Mouse (Mus musculus) intestine, postnatal 0 days (tissue): ENCODE results near the gene Rap1gap. TPM values are rescaled to one million over a fixed set of nuclear protein-coding genes. Genes with fewer than 3 reads are reported as not detected.

Experiments used
- ATAC-seq: fragments of 200-750 bp; cut with Nextera tagmentation; 2 replicates; pipeline ENCODE4 v1.8.0; 2017; ENCODE audit warnings: mild to moderate bottlenecking, moderate TSS enrichment, moderate library complexity
- H3K27ac ChIP-seq: fragments of 300-500 bp; sonication (generic); 2 replicates; pipeline ENCODE4 v1.5.1; 2014; ENCODE audit warnings: mild to moderate bottlenecking, low read depth, low read length, moderate library complexity
- H3K27me3 ChIP-seq: fragments of 300-500 bp; sonication (generic); replicated peaks from 2 replicates; pipeline ENCODE4 v1.6.1; 2014; ENCODE audit warnings: low read length, mixed read lengths; ENCODE audit not compliant: control insufficient read depth, insufficient read depth
- H3K36me3 ChIP-seq: fragments of 300-500 bp; sonication (generic); 2 replicates; pipeline ENCODE4 v1.6.1; 2014; ENCODE audit warnings: mild to moderate bottlenecking, moderate library complexity; ENCODE audit not compliant: control insufficient read depth, insufficient read depth
- H3K4me1 ChIP-seq: fragments of 300-500 bp; sonication (generic); replicated peaks from 2 replicates; pipeline ENCODE4 v1.6.1; 2014; ENCODE audit warnings: antibody characterized with exemption, low read length, mixed read lengths; ENCODE audit not compliant: control insufficient read depth, insufficient read depth
- H3K4me2 ChIP-seq: fragments of 300-500 bp; sonication (generic); replicated peaks from 2 replicates; pipeline ENCODE4 v1.6.1; 2014; ENCODE audit warnings: low read depth, mild to moderate bottlenecking, moderate library complexity
- H3K4me3 ChIP-seq: fragments of 300-500 bp; sonication (generic); 2 replicates; pipeline ENCODE4 v1.5.1; 2014; ENCODE audit warnings: low read depth, low read length
- H3K9ac ChIP-seq: fragments of 300-500 bp; sonication (generic); 2 replicates; pipeline ENCODE4 v1.6.1; 2014; ENCODE audit warnings: mild to moderate bottlenecking, low read depth, low read length
- H3K9me3 ChIP-seq: fragments of 300-500 bp; sonication (generic); 2 replicates; pipeline ENCODE4 v1.6.1; 2016; ENCODE audit warnings: mixed run types; ENCODE audit not compliant: control insufficient read depth
- CTCF ChIP-seq: sonication (generic); IDR thresholded peaks from 2 replicates; pipeline ENCODE4 v1.5.1; 2016; ENCODE audit warnings: low read depth, mild to moderate bottlenecking, control low read depth, antibody characterized with exemption, moderate library complexity
- WGBS: fragments of 180-500 bp; shearing (Covaris S2); extraction: QIAGEN DNeasy Blood & Tissue Kit; methylation state at CpG from one replicate; pipeline ENCODE4 v1.1.7; 2014; 5-methylcytosine and 5-hydroxymethylcytosine counted together
- polyA plus RNA-seq: library from polyadenylated mRNA; unstranded; fragments of >200 nt; fragmentation: Nextera tagmentation; extraction: Ambion mirVana; gene quantifications from 2 replicates; pipeline ENCODE4 v1.2.1, GENCODE M21; 2015

Rap1gap gene
- polyA plus RNA-seq, 1 experiment from 2014 or later: 9.1 TPM

- WGBS: 85% methylated on average over 18 of the region's 18 CpGs
- TF ChIP-seq CTCF: no peak
Measured at GRCm38 (mm10) chr4:137726739-137727505, 62.4 kb downstream of the Rap1gap start.

GRCm38 (mm10) chr4:137727506-137728187 lies 63.1 kb downstream of the Rap1gap start:
- Histone ChIP-seq H3K9me3 (no peaks in the 10 kb centered on the region), H3K36me3 (no peaks in the 10 kb centered on the region), H3K27ac (no peak overlapping the region), H3K4me2 (no peak overlapping the region), H3K9ac (no peak overlapping the region), H3K4me1 (no peaks in the 10 kb centered on the region), H3K27me3 (peaks cover 26% of the 10 kb centered on the region), H3K4me3 (no peak overlapping the region)
- ATAC-seq: no peak
- TF ChIP-seq CTCF: no peak
- WGBS: 13% methylated on average over 15 of the region's 18 CpGs

More at GRCm38 (mm10) chr4:137726739-137727505, 62.4 kb downstream of the Rap1gap start:
- Histone ChIP-seq H3K9me3 (no peaks in the 10 kb centered on the region), H3K36me3 (no peaks in the 10 kb centered on the region), H3K9ac (no peak overlapping the region), H3K27me3 (peaks cover 26% of the 10 kb centered on the region), H3K4me2 (no peak overlapping the region), H3K4me1 (no peaks in the 10 kb centered on the region), H3K4me3 (no peak overlapping the region), H3K27ac (no peak overlapping the region)
- no peak for ATAC-seq

- H3K9ac ChIP-seq: no peak overlapping the region
- no peak for ATAC-seq
- TF ChIP-seq CTCF: no peak
Measured at GRCm38 (mm10) chr4:137728399-137729154, 64.1 kb downstream of the Rap1gap start.

GRCm38 (mm10) chr4:137729155-137729855 lies 64.8 kb downstream of the Rap1gap start:
- Histone ChIP-seq H3K4me1 (no peaks in the 10 kb centered on the region), H3K27ac (no peak overlapping the region), H3K27me3 (peaks cover 21% of the 10 kb centered on the region), H3K4me2 (no peak overlapping the region), H3K4me3 (no peak overlapping the region), H3K9me3 (no peaks in the 10 kb centered on the region), H3K36me3 (no peaks in the 10 kb centered on the region), H3K9ac (no peak overlapping the region)
- WGBS: 29% methylated on average over 24 of the region's 24 CpGs
- no peak for TF ChIP-seq CTCF
- ATAC-seq: no peak

More at GRCm38 (mm10) chr4:137728399-137729154, 64.1 kb downstream of the Rap1gap start:
- H3K4me2 ChIP-seq: no peak overlapping the region
- H3K9me3 ChIP-seq: no peaks in the 10 kb centered on the region
- no peak overlapping the region for H3K27ac ChIP-seq
- H3K27me3 ChIP-seq: peaks cover 21% of the 10 kb centered on the region
- H3K4me3 ChIP-seq: no peak overlapping the region
- no peaks in the 10 kb centered on the region for H3K36me3 ChIP-seq
- H3K4me1 ChIP-seq: no peaks in the 10 kb centered on the region
- 17% methylated on average over 17 of the region's 17 CpGs for WGBS

- Histone ChIP-seq H3K9ac (no peak overlapping the region), H3K4me1 (no peaks in the 10 kb centered on the region), H3K9me3 (no peaks in the 10 kb centered on the region), H3K27me3 (peaks cover 21% of the 10 kb centered on the region), H3K27ac (no peak overlapping the region), H3K4me3 (no peak overlapping the region), H3K36me3 (no peaks in the 10 kb centered on the region), H3K4me2 (no peak overlapping the region)
- no peak; the same call in 1 of the 2 replicates for ATAC-seq
- peak; percentile 99 for TF ChIP-seq CTCF
- WGBS: 24% methylated on average over 3 of the region's 3 CpGs
Measured at GRCm38 (mm10) chr4:137730134-137730533, 65.6 kb downstream of the Rap1gap start.
